Comparison of ENCODE assay signal across 30 mouse cellular contexts in genomic region chrX:145540321-145540720, GRCm38 (mm10). TPM values are rescaled to one million over a fixed set of nuclear protein-coding genes. Genes with fewer than 3 reads are reported as not detected.
DNase-seq lines count a peak whose midpoint lies in the region; ATAC-seq and TF ChIP-seq lines count a peak whose summit lies in the region.
"Had no signal": no experiment of that assay in that cellular context is flagged by ENCODE, and none has a peak within 500 bp of the region (broad histone marks: within the 10 kb centered on the region; RNA-seq: fewer than 3 reads in every experiment).

No protein-coding gene starts in this region.

- no peak overlapping the region for H3K27ac ChIP-seq in heart, adult 2 months
- H3K27ac ChIP-seq in layer of hippocampus, adult 2 months = no peak overlapping the region
- H3K27ac ChIP-seq in midbrain, postnatal 0 days (ENCODE audit: low read depth, low read length) = no peak overlapping the region
- no peak overlapping the region for H3K27ac ChIP-seq in midbrain, embryonic 11.5 days (ENCODE audit: low read depth, low read length)
- H3K27ac ChIP-seq: embryonic facial prominence, embryonic 10.5 days; embryonic facial prominence, embryonic 15.5 days; heart, embryonic 13.5 days; liver, embryonic 14.5 days; midbrain, embryonic 10.5 days; neural tube, embryonic 12.5 days had no signal

- TF ChIP-seq EP300 in heart, adult 2 months (IDR thresholded peaks at IDR 0.05; ENCODE audit: insufficient read depth, low read depth, low read length) = no peak

- H3K4me2 ChIP-seq in midbrain, postnatal 0 days (ENCODE audit: low read depth, low read length, poor library complexity, severe bottlenecking) = no peak overlapping the region
- H3K4me2 ChIP-seq in midbrain, embryonic 11.5 days = no peak overlapping the region
- H3K4me2 ChIP-seq: embryonic facial prominence, embryonic 15.5 days; heart, embryonic 13.5 days; neural tube, embryonic 12.5 days had no signal

- no peak overlapping the region for H3K4me3 ChIP-seq in heart, adult 2 months
- no peak overlapping the region for H3K4me3 ChIP-seq in layer of hippocampus, adult 2 months
- no peak overlapping the region for H3K4me3 ChIP-seq in midbrain, postnatal 0 days (ENCODE audit: low read depth, low read length)
- no peak overlapping the region for H3K4me3 ChIP-seq in midbrain, embryonic 11.5 days (ENCODE audit: low read depth, low read length)
- H3K4me3 ChIP-seq: embryonic facial prominence, embryonic 10.5 days; embryonic facial prominence, embryonic 15.5 days; heart, embryonic 13.5 days; midbrain, embryonic 10.5 days; neural tube, embryonic 12.5 days had no signal

- 85% methylated on average over 1 of the region's 1 CpGs for WGBS in heart, adult 2 months
- 83% methylated on average over 1 of the region's 1 CpGs for WGBS in midbrain, postnatal 0 days
- 90% methylated on average over 1 of the region's 1 CpGs for WGBS in midbrain, embryonic 11.5 days

- no peaks in the 10 kb centered on the region for H3K9me3 ChIP-seq in midbrain, postnatal 0 days (ENCODE audit: low read length)
- H3K9me3 ChIP-seq in midbrain, embryonic 11.5 days (ENCODE audit: control insufficient read depth, low read length) = no peaks in the 10 kb centered on the region
- H3K9me3 ChIP-seq: embryonic facial prominence, embryonic 10.5 days; embryonic facial prominence, embryonic 15.5 days; heart, embryonic 13.5 days; midbrain, embryonic 10.5 days; neural tube, embryonic 12.5 days had no signal

- no peak for DNase-seq in heart, adult 2 months
- no peak for DNase-seq in heart, postnatal 4 days
- DNase-seq in layer of hippocampus, adult 2 months (ENCODE audit: low spot score in 2 of 2) = no peak
- no peak for DNase-seq in layer of hippocampus, postnatal 14 days (ENCODE audit: low spot score in 2 of 2)
- no peak for DNase-seq in midbrain, postnatal 0 days (ENCODE audit: low spot score)
- DNase-seq in midbrain, embryonic 11.5 days (ENCODE audit: low spot score, missing footprints) = no peak
- no peak for DNase-seq in urinary bladder, postnatal 4 days (ENCODE audit: low spot score in 2 of 2)
- DNase-seq: adrenal gland, adult 8-10 months; B cell, adult 2 months; cerebellum, adult 8-10 months; cerebellum, postnatal 25 days; gastrocnemius, postnatal 36 days; heart, adult 18-20 months; heart, postnatal 14 days; kidney, adult 11 months; kidney, postnatal 25 days; layer of hippocampus, postnatal 36 days; liver; lung, adult 2 months; lung, postnatal 14 days; right cerebral cortex, postnatal 4 days; thymus, adult 2 months; thymus, postnatal 36 days had no signal

- H3K36me3 ChIP-seq in heart, adult 2 months (ENCODE audit: control insufficient read depth, insufficient read depth, low read length) = no peaks in the 10 kb centered on the region
- H3K36me3 ChIP-seq in midbrain, postnatal 0 days (ENCODE audit: insufficient read depth, low read length) = no peaks in the 10 kb centered on the region
- no peaks in the 10 kb centered on the region for H3K36me3 ChIP-seq in midbrain, embryonic 11.5 days (ENCODE audit: control insufficient read depth, insufficient read depth, low read length)
- H3K36me3 ChIP-seq: embryonic facial prominence, embryonic 10.5 days; embryonic facial prominence, embryonic 15.5 days; heart, embryonic 13.5 days; midbrain, embryonic 10.5 days; neural tube, embryonic 12.5 days had no signal

- intact Hi-C loops in heart, adult 2 months (cut with DNase I) = loop anchor here (2.0 kb wide), 1 partner anchor 132 kb away; no protein-coding TSS in a partner anchor

- TF ChIP-seq CTCF in heart, adult 2 months (IDR thresholded peaks at IDR 0.05) = peak; percentile 48
- TF ChIP-seq CTCF in layer of hippocampus, adult 2 months (conservative IDR thresholded peaks at IDR 0.05) = peak; percentile 55
- TF ChIP-seq CTCF in midbrain, postnatal 0 days (IDR thresholded peaks at IDR 0.05) = peak; percentile 69

- H3K27me3 ChIP-seq in heart, adult 2 months (ENCODE audit: control insufficient read depth, insufficient read depth, low read length) = no peaks in the 10 kb centered on the region
- H3K27me3 ChIP-seq in midbrain, postnatal 0 days (ENCODE audit: insufficient read depth, low read length) = no peaks in the 10 kb centered on the region
- no peaks in the 10 kb centered on the region; the same call in 1 of the 2 replicates for H3K27me3 ChIP-seq in midbrain, embryonic 11.5 days (ENCODE audit: control insufficient read depth, insufficient read depth, low read length)
- H3K27me3 ChIP-seq: heart, embryonic 13.5 days; neural tube, embryonic 12.5 days had no signal

- no peak for TF ChIP-seq POLR2A in heart, adult 2 months (IDR thresholded peaks at IDR 0.05; ENCODE audit: insufficient read depth, low read depth, low read length)

- no peaks in the 10 kb centered on the region for H3K4me1 ChIP-seq in heart, adult 2 months (ENCODE audit: control insufficient read depth, insufficient read depth, low read length)
- no peaks in the 10 kb centered on the region for H3K4me1 ChIP-seq in midbrain, postnatal 0 days (ENCODE audit: insufficient read depth, low read length)
- H3K4me1 ChIP-seq in midbrain, embryonic 11.5 days (ENCODE audit: control insufficient read depth, insufficient read depth, low read length) = no peaks in the 10 kb centered on the region
- H3K4me1 ChIP-seq: embryonic facial prominence, embryonic 10.5 days; embryonic facial prominence, embryonic 15.5 days; heart, embryonic 13.5 days; neural tube, embryonic 12.5 days had no signal

- H3K9ac ChIP-seq in heart, adult 2 months (ENCODE audit: low read depth, low read length) = no peak overlapping the region
- H3K9ac ChIP-seq in midbrain, postnatal 0 days (replicated peaks; ENCODE audit: low read length, poor library complexity, severe bottlenecking) = no peak overlapping the region
- no peak overlapping the region for H3K9ac ChIP-seq in midbrain, embryonic 11.5 days (ENCODE audit: low read length)
- H3K9ac ChIP-seq: embryonic facial prominence, embryonic 15.5 days; heart, embryonic 13.5 days; liver, embryonic 14.5 days; neural tube, embryonic 12.5 days had no signal

- H3K79me2 ChIP-seq in heart, adult 2 months (replicated peaks; ENCODE audit: control insufficient read depth, insufficient read depth, low read length) = no peaks in the 10 kb centered on the region

- ATAC-seq in midbrain, postnatal 0 days (ENCODE audit: low FRiP score) = no peak
- no peak for ATAC-seq in midbrain, embryonic 11.5 days (ENCODE audit: low FRiP score)
- ATAC-seq: activated CD4-positive, CD25-positive, alpha-beta regulatory T cell, adult 4 months had no signal

RNA-seq across cellular contexts. Expression of gene Amot, which starts 35.3 kb away (rescaled TPM):
- total RNA-seq in heart, adult 2 months (2021) = 1 to 10 TPM; 6.1 to 7.2 TPM
- polyA plus RNA-seq in heart, adult 2 months (2012; rRNA removed) = 6.4 and 6.7 TPM in 2 replicates
- total RNA-seq in heart, postnatal 4 days (2021) = 1 to 10 TPM; 8.5 to 8.8 TPM
- 10 to 100 TPM; 26.7 to 31.9 TPM for total RNA-seq in layer of hippocampus, adult 2 months (2021)
- total RNA-seq in layer of hippocampus, postnatal 14 days (2021) = 10 to 100 TPM; 30.9 to 32.4 TPM
- 19.0 and 22.3 TPM in 2 replicates for total RNA-seq in midbrain, postnatal 0 days (2014; rRNA removed)
- 5.9 and 6.2 TPM in 2 replicates for polyA plus RNA-seq in midbrain, postnatal 0 days (2015; fragmentation: Nextera tagmentation; extraction: Ambion mirVana)
- polyA plus RNA-seq in midbrain, embryonic 11.5 days (2014; fragmentation: Nextera tagmentation; extraction: Ambion mirVana) = 10.5 and 11.5 TPM in 2 replicates
